Mouse (Mus musculus) spleen, adult 2 months (tissue): Measurements from ENCODE around the gene AI481877.

Experiments
- CTCF ChIP-seq: fragments of 200-500 bp; IDR thresholded peaks from 2 replicates; pipeline ENCODE4 v1.5.1; 2011; ENCODE audit warnings: mild to moderate bottlenecking, inconsistent platforms; ENCODE audit not compliant: insufficient read depth, insufficient read length, insufficient replicate concordance; ENCODE audit errors: extremely low read depth
- POLR2A ChIP-seq: fragments of 200-500 bp; IDR thresholded peaks from 2 replicates; pipeline ENCODE4 v1.6.1; 2011; ENCODE audit warnings: low read depth, low read length, inconsistent platforms

DNA sequence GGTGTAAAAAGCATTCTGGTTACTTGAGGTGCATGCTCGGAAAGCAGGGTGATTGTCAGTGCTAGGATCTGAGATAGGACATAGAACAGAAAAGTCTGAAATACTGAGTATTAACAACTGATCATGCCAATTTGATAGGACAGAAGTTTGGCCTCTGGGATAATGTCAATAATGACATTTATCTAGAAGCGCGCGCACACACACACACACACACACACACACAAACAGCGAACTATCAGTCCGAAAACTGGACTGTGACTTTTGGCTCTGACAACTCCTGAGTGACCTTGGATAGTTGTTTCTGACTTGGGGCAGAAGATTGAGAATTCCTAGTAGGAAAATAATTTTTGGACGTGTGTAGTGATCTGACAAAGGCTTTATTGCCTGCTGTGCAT lies 135.0 kb downstream of the AI481877 start:
- TF ChIP-seq POLR2A (no peak), CTCF (no peak)
